Mouse (Mus musculus) hindbrain, postnatal 0 days (tissue): Measurements from ENCODE around the gene Tra2b. TPM values are rescaled to one million over a fixed set of nuclear protein-coding genes. Genes with fewer than 3 reads are reported as not detected.

Experiments used
- ATAC-seq: fragments of 200-750 bp; cut with Nextera tagmentation; 2 replicates; pipeline ENCODE4 v1.8.0; 2017; ENCODE audit warnings: mild to moderate bottlenecking, moderate TSS enrichment, moderate library complexity
- DNase-seq: peaks from one replicate; pipeline ENCODE4 v3.0.0-alpha.2; 2015; ENCODE audit warnings: low spot score
- H3K27ac ChIP-seq: fragments of 300-500 bp; sonication (generic); 2 replicates; pipeline ENCODE4 v1.5.1; 2014; ENCODE audit warnings: mild to moderate bottlenecking
- H3K27me3 ChIP-seq: fragments of 300-500 bp; sonication (generic); 2 replicates; pipeline ENCODE4 v1.6.1; 2014; ENCODE audit warnings: low read length, mixed read lengths; ENCODE audit not compliant: insufficient read depth
- H3K36me3 ChIP-seq: fragments of 300-500 bp; sonication (generic); 2 replicates; pipeline ENCODE4 v1.6.1; 2014; ENCODE audit warnings: low read length, mixed read lengths; ENCODE audit not compliant: insufficient read depth
- H3K4me1 ChIP-seq: fragments of 300-500 bp; sonication (generic); 2 replicates; pipeline ENCODE4 v1.6.1; 2014; ENCODE audit warnings: antibody characterized with exemption, low read length, mixed read lengths; ENCODE audit not compliant: insufficient read depth
- H3K4me2 ChIP-seq: fragments of 300-500 bp; sonication (generic); 2 replicates; pipeline ENCODE4 v1.6.1; 2014; ENCODE audit warnings: low read depth, mild to moderate bottlenecking, low read length, moderate library complexity, mixed read lengths
- H3K4me3 ChIP-seq: fragments of 300-500 bp; sonication (generic); 2 replicates; pipeline ENCODE4 v1.5.1; 2014; ENCODE audit warnings: low read length
- H3K9ac ChIP-seq: fragments of 300-500 bp; sonication (generic); replicated peaks from 2 replicates; pipeline ENCODE4 v1.6.1; 2014; ENCODE audit warnings: mild to moderate bottlenecking, low read length, moderate library complexity, mixed read lengths
- H3K9me3 ChIP-seq: fragments of 300-500 bp; sonication (generic); 2 replicates; pipeline ENCODE4 v1.6.1; 2016; ENCODE audit warnings: low read length, mixed read lengths
- CTCF ChIP-seq: IDR thresholded peaks from 2 replicates; pipeline ENCODE4 v1.5.1; 2016; ENCODE audit warnings: antibody characterized with exemption, control low read depth, low read depth
- WGBS: fragments of 180-500 bp; shearing (Covaris S2); extraction: QIAGEN DNeasy Blood & Tissue Kit; methylation state at CpG from one replicate; pipeline ENCODE4 v1.1.7; 2014; 5-methylcytosine and 5-hydroxymethylcytosine counted together
- polyA plus RNA-seq: library from polyadenylated mRNA; unstranded; fragments of >200 nt; fragmentation: Nextera tagmentation; extraction: Ambion mirVana; gene quantifications from 2 replicates; pipeline ENCODE4 v1.2.1, GENCODE M21; 2015
- total RNA-seq: library from RNA; depleted of rRNA; stranded (reverse); fragments of >200 nt; gene quantifications from 2 replicates; pipeline ENCODE4 v1.2.3, GENCODE M21; 2014

Gene Tra2b
- total and polyA plus RNA-seq, 2 experiments from 2014 or later: 117 to 202 TPM

- Histone ChIP-seq H3K27ac (no peak overlapping the region), H3K9me3 (no peaks in the 10 kb centered on the region), H3K36me3 (peaks cover 24% of the 10 kb centered on the region), H3K9ac (no peak overlapping the region), H3K4me1 (no peaks in the 10 kb centered on the region), H3K27me3 (no peaks in the 10 kb centered on the region), H3K4me2 (no peak overlapping the region), H3K4me3 (no peak overlapping the region)
- WGBS: 95% methylated on average over 5 of the region's 5 CpGs
- TF ChIP-seq CTCF: no peak
- ATAC-seq (no peak), DNase-seq (no peak)
Observed at GRCm38 (mm10) chr16:22250307-22250706, 15.5 kb downstream of the Tra2b start.

GRCm38 (mm10) chr16:22249754-22250153 is 16.1 kb downstream of the Tra2b start:
- H3K4me1 ChIP-seq: no peaks in the 10 kb centered on the region
- peaks cover 28% of the 10 kb centered on the region for H3K36me3 ChIP-seq
- no peak overlapping the region for H3K4me2 ChIP-seq
- DNase-seq: no peak
- H3K4me3 ChIP-seq: no peak overlapping the region
- no peak for ATAC-seq
- no peak overlapping the region for H3K9ac ChIP-seq
- H3K27me3 ChIP-seq: no peaks in the 10 kb centered on the region
- H3K27ac ChIP-seq: no peak overlapping the region
- H3K9me3 ChIP-seq: no peaks in the 10 kb centered on the region
- no peak for TF ChIP-seq CTCF
- WGBS: 90% methylated on average over 3 of the region's 3 CpGs

- ATAC-seq: no peak
- no peak for DNase-seq
- Histone ChIP-seq H3K27me3 (no peaks in the 10 kb centered on the region), H3K36me3 (peaks cover 22% of the 10 kb centered on the region), H3K4me2 (no peak overlapping the region), H3K27ac (no peak overlapping the region), H3K9ac (no peak overlapping the region), H3K4me3 (no peak overlapping the region), H3K4me1 (no peaks in the 10 kb centered on the region), H3K9me3 (no peaks in the 10 kb centered on the region)
- 91% methylated on average over 2 of the region's 2 CpGs for WGBS
- no peak for TF ChIP-seq CTCF
Observed at GRCm38 (mm10) chr16:22242239-22242866, 23.5 kb downstream of the Tra2b start.

GRCm38 (mm10) chr16:22241376-22242238 is 24.2 kb downstream of the Tra2b start:
- no peak for TF ChIP-seq CTCF
- H3K4me3 ChIP-seq: no peak overlapping the region
- peaks cover 22% of the 10 kb centered on the region for H3K36me3 ChIP-seq

GRCm38 (mm10) chr16:22240856-22241255 is 24.9 kb downstream of the Tra2b start:
- no peak for TF ChIP-seq CTCF

More at GRCm38 (mm10) chr16:22241376-22242238, 24.2 kb downstream of the Tra2b start:
- Histone ChIP-seq H3K27ac (no peak overlapping the region), H3K27me3 (no peaks in the 10 kb centered on the region), H3K9me3 (no peaks in the 10 kb centered on the region), H3K9ac (no peak overlapping the region), H3K4me1 (no peaks in the 10 kb centered on the region), H3K4me2 (no peak overlapping the region)
- 80% methylated on average over 6 of the region's 6 CpGs for WGBS
- 0 out of 2 replicates have a peak, but pooled peaks have one; percentile 18 for ATAC-seq
- no peak for DNase-seq

GRCm38 (mm10) chr16:22239978-22240377 is 25.8 kb downstream of the Tra2b start:
- Histone ChIP-seq H3K27ac (no peak overlapping the region), H3K4me2 (no peak overlapping the region), H3K4me3 (no peak overlapping the region), H3K9ac (no peak overlapping the region), H3K9me3 (no peaks in the 10 kb centered on the region), H3K4me1 (no peaks in the 10 kb centered on the region), H3K36me3 (peaks cover 18% of the 10 kb centered on the region), H3K27me3 (no peaks in the 10 kb centered on the region)
- DNase-seq (no peak), ATAC-seq (no peak)
- WGBS: 84% methylated on average over 2 of the region's 2 CpGs
- no peak for TF ChIP-seq CTCF

More at GRCm38 (mm10) chr16:22240856-22241255, 24.9 kb downstream of the Tra2b start:
- WGBS: 92% methylated on average over 5 of the region's 5 CpGs
- ATAC-seq (no peak), DNase-seq (no peak)
- Histone ChIP-seq H3K4me2 (no peak overlapping the region), H3K9me3 (no peaks in the 10 kb centered on the region), H3K27ac (no peak overlapping the region), H3K4me3 (no peak overlapping the region), H3K27me3 (no peaks in the 10 kb centered on the region), H3K36me3 (peaks cover 22% of the 10 kb centered on the region), H3K9ac (no peak overlapping the region), H3K4me1 (no peaks in the 10 kb centered on the region)
